Mouse (Mus musculus) myocyte (in vitro differentiated cells): Measurements from ENCODE around the gene Wdr92. TPM values are rescaled to one million over a fixed set of nuclear protein-coding genes. Genes with fewer than 3 reads are reported as not detected.

Source experiments
- H3K27me3 ChIP-seq: one replicate; pipeline ENCODE4 v1.6.1; 2011; ENCODE audit not compliant: control insufficient read depth, insufficient read depth, insufficient read length
- H3K36me3 ChIP-seq: one replicate; pipeline ENCODE4 v1.6.1; 2011; ENCODE audit not compliant: control insufficient read depth, insufficient read depth
- H3K4me2 ChIP-seq: one replicate; pipeline ENCODE4 v1.6.1; 2011; ENCODE audit warnings: low read depth, control low read depth
- H3K4me3 ChIP-seq: one replicate; pipeline ENCODE4 v1.5.1; 2011; ENCODE audit warnings: mild to moderate bottlenecking, control low read depth, moderate library complexity
- H3K79me2 ChIP-seq: one replicate; pipeline ENCODE4 v1.6.1; 2011; ENCODE audit not compliant: control insufficient read depth, insufficient read depth
- H3ac ChIP-seq: one replicate; pipeline ENCODE4 v1.6.1; 2011; ENCODE audit not compliant: control insufficient read depth, insufficient read length
- CEBPB ChIP-seq: IDR thresholded peaks from 2 replicates; pipeline ENCODE4 v1.6.1; 2011; ENCODE audit warnings: mild to moderate bottlenecking, moderate library complexity; ENCODE audit not compliant: poor library complexity, insufficient read depth, severe bottlenecking
- E2F4 ChIP-seq: IDR thresholded peaks from one replicate; pipeline ENCODE4 v1.6.1; 2011; ENCODE audit warnings: mild to moderate bottlenecking, control low read depth, moderate library complexity; ENCODE audit not compliant: insufficient read depth
- MAX ChIP-seq: IDR thresholded peaks from one replicate; pipeline ENCODE4 v1.6.1; 2011; ENCODE audit warnings: low read depth, mild to moderate bottlenecking, control low read depth
- MYOD1 ChIP-seq, 3 experiments: IDR thresholded peaks; one replicate each; pipeline ENCODE4 v1.6.1; 2011; ENCODE audit warnings: control low read depth in 2 of 3, low read depth in 2 of 3, mild to moderate bottlenecking in 2 of 3, moderate library complexity in 1 of 3; ENCODE audit not compliant: insufficient read length in 2 of 3, control insufficient read depth in 1 of 3
- MYOG ChIP-seq, 3 experiments: IDR thresholded peaks; one replicate each; pipeline ENCODE4 v1.6.1; 2011; ENCODE audit warnings: control low read depth in 2 of 3, low read depth in 2 of 3, mild to moderate bottlenecking in 2 of 3; ENCODE audit not compliant: insufficient read length in 2 of 3, control insufficient read depth in 1 of 3, insufficient read depth in 1 of 3
- POLR2A ChIP-seq: IDR thresholded peaks from one replicate; pipeline ENCODE4 v1.6.1; 2011; ENCODE audit warnings: low read depth, mild to moderate bottlenecking, control low read depth, moderate library complexity; ENCODE audit not compliant: insufficient read length
- POLR2AphosphoS2 ChIP-seq: IDR thresholded peaks from one replicate; pipeline ENCODE4 v1.6.1; 2011; ENCODE audit warnings: low read depth, control low read depth; ENCODE audit not compliant: insufficient read length
- REST ChIP-seq: IDR thresholded peaks from one replicate; pipeline ENCODE4 v1.6.1; 2011; ENCODE audit warnings: mild to moderate bottlenecking, control low read depth, moderate library complexity; ENCODE audit not compliant: insufficient read depth, insufficient read length
- SRF ChIP-seq: IDR thresholded peaks from one replicate; pipeline ENCODE4 v1.6.1; 2011; ENCODE audit warnings: low read depth; ENCODE audit not compliant: control insufficient read depth, insufficient read length
- TCF12 ChIP-seq: IDR thresholded peaks from one replicate; pipeline ENCODE4 v1.6.1; 2011; ENCODE audit warnings: mild to moderate bottlenecking, control low read depth; ENCODE audit not compliant: poor library complexity, insufficient read depth, severe bottlenecking
- TCF3 ChIP-seq: IDR thresholded peaks from one replicate; pipeline ENCODE4 v1.6.1; 2011; ENCODE audit warnings: low read depth, control low read depth; ENCODE audit not compliant: insufficient read length
- USF1 ChIP-seq: IDR thresholded peaks from one replicate; pipeline ENCODE4 v1.6.1; 2011; ENCODE audit warnings: low read depth, mild to moderate bottlenecking, control low read depth, moderate library complexity
- polyA plus RNA-seq: library from polyadenylated mRNA; unstranded; fragments of >200 nt; fragmentation: generic; extraction: Trizol; gene quantifications from one replicate; pipeline ENCODE4 v1.2.1, GENCODE M21; 2012; ENCODE audit warnings: missing spikeins

The Wdr92 gene
- polyA plus RNA-seq, 1 experiment = 10.5 TPM

DNA sequence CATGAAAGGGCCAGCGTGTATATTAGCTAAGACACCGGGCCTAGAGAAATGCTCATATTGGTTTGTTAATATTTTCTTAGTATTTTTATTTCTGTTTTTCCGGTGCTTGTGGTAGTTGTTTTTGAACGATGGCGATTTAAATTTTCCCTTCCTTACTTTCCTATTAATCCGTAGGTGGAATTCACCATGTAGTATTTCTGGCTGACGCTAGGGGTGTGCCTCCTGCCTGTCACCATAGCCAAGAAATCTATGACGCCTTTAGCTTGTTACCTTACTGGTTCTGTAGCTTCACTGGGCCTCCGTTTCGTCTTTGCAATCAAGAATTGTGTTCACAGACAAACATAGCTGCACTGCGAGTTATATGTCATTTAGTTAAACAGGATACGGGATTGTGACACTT, 21.7 kb upstream of the Wdr92 start:
- H3K79me2 ChIP-seq = peaks cover 56% of the 10 kb centered on the region
- H3K36me3 ChIP-seq = no peaks in the 10 kb centered on the region
- no peak for TF ChIP-seq USF1
- TF ChIP-seq TCF3 = no peak
- TF ChIP-seq MYOD1 (IDR thresholded peaks at IDR 0.05; ENCODE audit: control insufficient read depth in 1 of 3, insufficient read length in 2 of 3, low read depth in 2 of 3) = no peak
- no peak for TF ChIP-seq MAX
- TF ChIP-seq POLR2AphosphoS2 = no peak
- no peak for TF ChIP-seq CEBPB
- no peak for TF ChIP-seq REST
- no peak for TF ChIP-seq MYOG (IDR thresholded peaks at IDR 0.05; ENCODE audit: control insufficient read depth in 1 of 3, insufficient read depth in 1 of 3, insufficient read length in 2 of 3, low read depth in 2 of 3)
- TF ChIP-seq SRF = no peak
- no peak for TF ChIP-seq POLR2A
- no peak for TF ChIP-seq E2F4
- no peak for TF ChIP-seq TCF12
- peak overlapping the region; percentile 65 for H3K4me3 ChIP-seq
- peak overlapping the region; percentile 83 for H3K4me2 ChIP-seq
- peak overlapping the region; percentile 60 for H3ac ChIP-seq
- no peaks in the 10 kb centered on the region for H3K27me3 ChIP-seq

DNA sequence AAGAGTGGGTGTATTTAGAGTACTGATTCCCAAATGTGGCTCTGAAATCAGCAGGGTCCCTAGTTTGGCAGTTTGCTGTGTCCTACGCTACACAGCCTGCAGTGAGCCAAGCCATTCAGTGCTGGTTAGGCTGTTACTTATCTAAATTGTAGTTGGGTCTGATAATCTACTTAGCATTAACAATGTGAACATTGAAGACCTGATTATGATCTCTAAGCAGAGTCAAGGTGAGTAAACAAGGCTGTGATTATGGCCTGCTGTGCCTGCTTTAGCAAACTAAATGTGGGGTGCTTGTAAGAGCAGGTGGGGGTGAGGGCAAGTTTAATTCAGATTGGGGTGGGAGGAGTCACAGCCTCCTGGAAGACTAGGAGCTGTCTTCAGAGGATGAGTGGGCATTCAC, 18.0 kb upstream of the Wdr92 start:
- H3K79me2 ChIP-seq = peaks cover 93% of the 10 kb centered on the region
- TF ChIP-seq POLR2AphosphoS2 (no peak), REST (no peak), USF1 (no peak), CEBPB (no peak), SRF (no peak), MYOG (IDR thresholded peaks at IDR 0.05; ENCODE audit: control insufficient read depth in 1 of 3, insufficient read depth in 1 of 3, insufficient read length in 2 of 3, low read depth in 2 of 3) (no peak), MYOD1 (IDR thresholded peaks at IDR 0.05; ENCODE audit: control insufficient read depth in 1 of 3, insufficient read length in 2 of 3, low read depth in 2 of 3) (no peak), TCF3 (no peak), POLR2A (no peak), TCF12 (no peak), E2F4 (no peak)
- no peak overlapping the region for H3K4me2 ChIP-seq
- no peak overlapping the region for H3K4me3 ChIP-seq
- no peak overlapping the region for H3ac ChIP-seq
- H3K27me3 ChIP-seq = no peaks in the 10 kb centered on the region
- no peaks in the 10 kb centered on the region for H3K36me3 ChIP-seq

DNA sequence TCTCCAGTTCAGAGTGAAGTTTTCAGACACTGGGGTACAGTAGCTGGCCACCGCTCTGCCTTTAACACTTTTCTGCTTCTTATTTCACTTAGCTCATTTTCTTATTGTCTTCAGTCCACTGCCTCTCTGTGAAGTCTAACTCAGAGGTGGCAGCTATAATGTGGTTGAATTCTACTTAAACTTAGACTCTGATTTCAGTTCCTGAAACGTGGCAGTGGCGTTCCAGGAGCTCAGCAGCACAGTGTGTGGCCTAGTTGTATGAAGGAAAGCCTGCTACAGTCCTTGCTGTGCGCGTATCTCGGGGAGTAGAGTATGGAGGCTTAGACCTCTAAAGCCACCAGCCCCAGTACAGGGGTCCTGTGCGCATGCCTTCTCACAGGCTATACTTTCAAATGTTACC, 15.3 kb upstream of the Wdr92 start:
- Histone ChIP-seq H3K4me3 (no peak overlapping the region), H3K36me3 (no peaks in the 10 kb centered on the region), H3ac (no peak overlapping the region), H3K27me3 (no peaks in the 10 kb centered on the region), H3K4me2 (no peak overlapping the region), H3K79me2 (peaks cover 100% of the 10 kb centered on the region)
- TF ChIP-seq MYOG (IDR thresholded peaks at IDR 0.05; ENCODE audit: control insufficient read depth in 1 of 3, insufficient read depth in 1 of 3, insufficient read length in 2 of 3, low read depth in 2 of 3) (no peak), MAX (no peak)

DNA sequence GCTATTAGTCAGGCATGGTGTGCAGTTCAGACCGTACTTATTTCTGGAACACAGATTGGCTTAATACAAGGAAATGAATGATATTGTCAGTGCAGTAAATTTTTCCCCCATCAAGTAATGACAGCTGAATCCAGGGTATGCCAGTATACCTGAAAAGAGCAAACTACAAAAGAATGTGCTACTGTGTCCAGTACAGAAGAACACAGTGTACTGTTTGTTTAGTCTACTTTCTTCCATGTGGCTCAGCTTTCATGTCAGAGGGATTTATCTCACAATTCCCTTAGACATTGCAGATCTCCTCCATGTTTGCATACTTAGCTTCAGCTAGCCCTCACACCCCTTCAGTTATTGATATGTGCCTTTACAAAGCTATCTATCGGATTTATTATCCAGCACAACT, 12.6 kb upstream of the Wdr92 start:
- no peaks in the 10 kb centered on the region for H3K27me3 ChIP-seq
- no peak overlapping the region for H3K4me3 ChIP-seq
- H3K36me3 ChIP-seq = no peaks in the 10 kb centered on the region
- no peak overlapping the region for H3K4me2 ChIP-seq
- peaks cover 100% of the 10 kb centered on the region for H3K79me2 ChIP-seq
- H3ac ChIP-seq = no peak overlapping the region
- TF ChIP-seq MYOD1 (IDR thresholded peaks at IDR 0.05; ENCODE audit: control insufficient read depth in 1 of 3, insufficient read length in 2 of 3, low read depth in 2 of 3) (no peak), TCF12 (no peak), MAX (no peak), REST (no peak), POLR2A (no peak), TCF3 (no peak), SRF (no peak), E2F4 (no peak), USF1 (no peak)

DNA sequence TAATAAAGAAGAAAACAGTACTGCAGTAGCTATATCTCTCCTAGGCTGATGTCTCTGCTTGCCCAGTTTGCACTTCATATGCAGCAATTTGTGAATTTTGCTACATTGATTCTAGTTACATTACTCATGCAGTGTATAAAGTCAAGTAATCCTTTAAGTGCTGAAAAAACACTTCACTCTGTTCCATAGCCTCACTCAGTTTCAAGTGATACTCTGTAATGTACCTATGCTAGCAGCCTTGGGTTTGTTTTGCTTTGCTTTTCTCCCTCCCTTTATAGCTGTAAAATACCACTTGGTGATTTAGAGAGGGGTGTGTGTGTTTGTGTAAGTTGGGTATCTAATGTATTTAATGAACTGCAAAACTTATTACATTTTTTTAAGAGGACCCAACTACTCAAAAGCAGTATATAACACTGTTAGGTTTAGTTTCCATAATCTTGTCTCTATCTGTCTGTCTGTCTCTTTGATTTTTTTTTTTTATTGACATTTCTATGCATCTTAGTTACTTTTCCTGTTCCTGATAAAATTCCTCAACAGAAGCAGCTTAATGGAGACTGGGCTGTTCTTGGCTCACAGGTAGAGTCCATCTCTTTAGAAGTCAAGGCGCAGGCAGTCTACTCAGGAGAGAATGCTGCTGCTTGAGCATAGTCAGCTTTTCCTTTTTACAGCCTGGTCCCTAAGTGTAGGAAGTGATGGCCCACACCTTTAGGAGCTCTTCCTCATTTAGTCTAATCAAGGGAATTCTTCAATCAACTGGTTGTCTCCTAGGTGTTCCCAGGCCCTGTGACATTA, 10.8 kb upstream of the Wdr92 start:
- TF ChIP-seq SRF (no peak), MYOG (IDR thresholded peaks at IDR 0.05; ENCODE audit: control insufficient read depth in 1 of 3, insufficient read depth in 1 of 3, insufficient read length in 2 of 3, low read depth in 2 of 3) (no peak), MAX (no peak), TCF3 (no peak), CEBPB (no peak), TCF12 (no peak), E2F4 (no peak), POLR2A (no peak)
- H3ac ChIP-seq = no peak overlapping the region
- peaks cover 100% of the 10 kb centered on the region for H3K79me2 ChIP-seq
- no peaks in the 10 kb centered on the region for H3K27me3 ChIP-seq
- H3K4me2 ChIP-seq = no peak overlapping the region
- no peak overlapping the region for H3K4me3 ChIP-seq
- no peaks in the 10 kb centered on the region for H3K36me3 ChIP-seq
